Mouse (Mus musculus): ENCODE measurements at regions not wholly inside any gene's neighbourhood (a gene's known extent, or its start where the extent isn't known, plus 50 kb on each side); places are given as distances from the start of the nearest gene placed in this dataset.

DNA sequence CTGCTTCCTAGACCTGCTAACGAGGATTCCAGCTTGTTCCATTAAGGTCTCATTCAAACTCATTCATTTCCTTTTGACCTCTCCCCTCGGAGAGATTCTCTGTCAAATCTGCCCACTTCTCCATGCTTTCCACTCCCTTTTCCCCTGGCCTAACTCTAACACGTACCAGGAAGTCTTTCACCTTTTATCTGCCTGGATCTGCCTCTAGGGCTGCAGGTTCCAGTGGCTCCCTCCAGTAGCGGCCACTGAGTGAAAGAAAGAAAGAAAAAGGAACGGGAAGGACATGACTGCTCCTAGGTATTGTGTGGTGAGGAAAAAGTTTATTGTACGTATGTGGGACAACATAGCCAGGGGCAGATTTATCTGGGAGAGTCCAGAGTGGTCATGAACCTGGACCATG is 64.8 kb upstream of the Tmem45b start:
- no peaks in the 10 kb centered on the region for H3K36me3 ChIP-seq (ENCODE audit: control insufficient read depth in 1 of 2, insufficient read depth in 2 of 2, low read length in 2 of 2)
- H3K4me3 ChIP-seq (ENCODE audit: control insufficient read depth in 1 of 2, insufficient read depth in 1 of 2, low read depth in 2 of 2, low read length in 2 of 2), result no peak overlapping the region
- H3K9me3 ChIP-seq (replicated peaks; ENCODE audit: insufficient read depth, low read length), result no peaks in the 10 kb centered on the region
- H3K27me3 ChIP-seq (ENCODE audit: control insufficient read depth in 1 of 2, insufficient read depth in 2 of 2, low read length in 2 of 2), result peaks cover 0 to 2% of the 10 kb centered on the region in 2 experiments; a peak in 2 of 4 replicates
- no peak for DNase-seq (ENCODE audit: low read depth, low spot score)
- no peak overlapping the region for H3K27ac ChIP-seq (ENCODE audit: control insufficient read depth, low read depth, low read length)
- no peak overlapping the region for H3K9ac ChIP-seq (ENCODE audit: control insufficient read depth, low read depth, low read length, poor library complexity, severe bottlenecking)
- no peak for TF ChIP-seq JUND (IDR thresholded peaks at IDR 0.05; ENCODE audit: low read depth, low read length)
- no peak for TF ChIP-seq CTCF (IDR thresholded peaks at IDR 0.05 in 2 of 3, conservative IDR thresholded peaks at IDR 0.05 in 1 of 3; ENCODE audit: control insufficient read depth in 1 of 3, insufficient read depth in 1 of 3, low read depth in 2 of 3, low read length in 3 of 3, poor library complexity in 1 of 3, severe bottlenecking in 1 of 3)
- TF ChIP-seq TAL1 (IDR thresholded peaks at IDR 0.05; ENCODE audit: low read length), result no peak
- TF ChIP-seq HCFC1 (IDR thresholded peaks at IDR 0.05; ENCODE audit: low read depth, low read length), result no peak
- TF ChIP-seq BHLHE40 (IDR thresholded peaks at IDR 0.05; ENCODE audit: borderline replicate concordance, low read depth, low read length), result no peak
- no peak for TF ChIP-seq USF1 (IDR thresholded peaks at IDR 0.05; ENCODE audit: low read depth, low read length)
- no peak for TF ChIP-seq SMC3 (IDR thresholded peaks at IDR 0.05; ENCODE audit: low read depth, low read length)
- no peak for TF ChIP-seq ELF1 (IDR thresholded peaks at IDR 0.05; ENCODE audit: low read depth, low read length)
- TF ChIP-seq UBTF (IDR thresholded peaks at IDR 0.05; ENCODE audit: borderline replicate concordance, insufficient read depth, low read depth, low read length), result no peak
- TF ChIP-seq MAX (IDR thresholded peaks at IDR 0.05; ENCODE audit: low read length), result no peak
- no peak for TF ChIP-seq ZNF384 (IDR thresholded peaks at IDR 0.05; ENCODE audit: low read depth, low read length)
- TF ChIP-seq MYB (IDR thresholded peaks at IDR 0.05; ENCODE audit: low read depth, low read length), result no peak
- TF ChIP-seq POLR2AphosphoS2 (IDR thresholded peaks at IDR 0.05; ENCODE audit: low read length), result no peak
- no peak for TF ChIP-seq MAFK (IDR thresholded peaks at IDR 0.05; ENCODE audit: borderline replicate concordance, low read depth, low read length)
- TF ChIP-seq NRF1 (IDR thresholded peaks at IDR 0.05; ENCODE audit: insufficient read depth, low read depth, low read length, poor library complexity, severe bottlenecking), result no peak
- TF ChIP-seq E2F4 (IDR thresholded peaks at IDR 0.05; ENCODE audit: borderline replicate concordance, low read depth, low read length), result no peak
- no peaks in the 10 kb centered on the region for H3K79me2 ChIP-seq (ENCODE audit: control insufficient read depth, insufficient read depth, low read length, poor library complexity)
- no peaks in the 10 kb centered on the region for H3K4me1 ChIP-seq (ENCODE audit: control insufficient read depth in 1 of 2, insufficient read depth in 2 of 2, low read length in 2 of 2)

DNA sequence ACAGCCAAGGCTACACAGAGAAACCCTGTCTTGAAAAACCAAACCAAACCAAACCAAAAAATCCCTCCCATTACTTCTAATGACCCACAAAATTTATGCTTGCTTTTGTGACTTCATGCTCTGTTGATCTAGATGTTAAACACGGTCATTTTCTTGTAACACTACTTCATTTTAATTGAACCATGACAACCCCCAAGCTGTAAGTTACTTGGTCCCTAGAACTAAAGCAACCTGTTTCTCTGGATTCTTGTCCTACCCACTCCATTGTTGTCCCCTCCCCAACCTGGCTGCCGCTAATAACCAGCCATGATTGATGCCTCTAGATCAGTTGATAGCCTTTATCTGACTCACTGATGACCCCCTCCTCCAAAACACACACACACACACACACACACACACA is 63.0 kb upstream of the Tmem45b start:
- no peaks in the 10 kb centered on the region for H3K4me1 ChIP-seq (ENCODE audit: control insufficient read depth in 1 of 2, insufficient read depth in 2 of 2, low read length in 2 of 2)
- peaks cover 0 to 2% of the 10 kb centered on the region in 2 experiments; a peak in 2 of 4 replicates for H3K27me3 ChIP-seq (ENCODE audit: control insufficient read depth in 1 of 2, insufficient read depth in 2 of 2, low read length in 2 of 2)
- TF ChIP-seq TAL1 (IDR thresholded peaks at IDR 0.05; ENCODE audit: low read length), result no peak
- TF ChIP-seq UBTF (IDR thresholded peaks at IDR 0.05; ENCODE audit: borderline replicate concordance, insufficient read depth, low read depth, low read length), result no peak
- no peak for TF ChIP-seq ZNF384 (IDR thresholded peaks at IDR 0.05; ENCODE audit: low read depth, low read length)
- no peak for TF ChIP-seq POLR2AphosphoS5 (IDR thresholded peaks at IDR 0.05; ENCODE audit: borderline replicate concordance, low read depth, low read length)
- no peak for TF ChIP-seq JUND (IDR thresholded peaks at IDR 0.05; ENCODE audit: low read depth, low read length)
- no peak for TF ChIP-seq TBP (IDR thresholded peaks at IDR 0.05; ENCODE audit: low read depth, low read length)
- no peak for TF ChIP-seq BHLHE40 (IDR thresholded peaks at IDR 0.05; ENCODE audit: borderline replicate concordance, low read depth, low read length)
- TF ChIP-seq CHD1 (IDR thresholded peaks at IDR 0.05; ENCODE audit: low read depth, low read length), result no peak
- no peak for TF ChIP-seq POLR2A (IDR thresholded peaks at IDR 0.05; ENCODE audit: control insufficient read depth in 1 of 2, insufficient read depth in 1 of 2, low read depth in 1 of 2, low read length in 2 of 2, poor library complexity in 1 of 2)
- TF ChIP-seq MAFK (IDR thresholded peaks at IDR 0.05; ENCODE audit: borderline replicate concordance, low read depth, low read length), result no peak
- no peak for TF ChIP-seq USF2 (IDR thresholded peaks at IDR 0.05; ENCODE audit: borderline replicate concordance in 1 of 2, insufficient read depth in 1 of 2, low read depth in 1 of 2, low read length in 2 of 2)
- no peak for TF ChIP-seq MYC (IDR thresholded peaks at IDR 0.05; ENCODE audit: low read depth, low read length)
- no peak for TF ChIP-seq ZKSCAN1 (IDR thresholded peaks at IDR 0.05; ENCODE audit: low read depth, low read length)
- TF ChIP-seq MXI1 (IDR thresholded peaks at IDR 0.05; ENCODE audit: low read depth, low read length), result no peak
- TF ChIP-seq SMC3 (IDR thresholded peaks at IDR 0.05; ENCODE audit: low read depth, low read length), result no peak
- TF ChIP-seq ZMIZ1 (IDR thresholded peaks at IDR 0.05; ENCODE audit: low read depth, low read length), result no peak
- no peak for TF ChIP-seq EP300 (IDR thresholded peaks at IDR 0.05; ENCODE audit: low read depth in 1 of 2, low read length in 2 of 2)
- TF ChIP-seq HCFC1 (IDR thresholded peaks at IDR 0.05; ENCODE audit: low read depth, low read length), result no peak
- TF ChIP-seq CTCF (IDR thresholded peaks at IDR 0.05 in 2 of 3, conservative IDR thresholded peaks at IDR 0.05 in 1 of 3; ENCODE audit: control insufficient read depth in 1 of 3, insufficient read depth in 1 of 3, low read depth in 2 of 3, low read length in 3 of 3, poor library complexity in 1 of 3, severe bottlenecking in 1 of 3), result no peak
- H3K79me2 ChIP-seq (ENCODE audit: control insufficient read depth, insufficient read depth, low read length, poor library complexity), result no peaks in the 10 kb centered on the region
- no peak overlapping the region for H3K9ac ChIP-seq (ENCODE audit: control insufficient read depth, low read depth, low read length, poor library complexity, severe bottlenecking)
- DNase-seq (ENCODE audit: low read depth, low spot score), result no peak
- H3K27ac ChIP-seq (ENCODE audit: control insufficient read depth, low read depth, low read length), result no peak overlapping the region
- no peaks in the 10 kb centered on the region for H3K36me3 ChIP-seq (ENCODE audit: control insufficient read depth in 1 of 2, insufficient read depth in 2 of 2, low read length in 2 of 2)
- H3K9me3 ChIP-seq (replicated peaks; ENCODE audit: insufficient read depth, low read length), result no peaks in the 10 kb centered on the region
- H3K4me3 ChIP-seq (ENCODE audit: control insufficient read depth in 1 of 2, insufficient read depth in 1 of 2, low read depth in 2 of 2, low read length in 2 of 2), result no peak overlapping the region

Data from MEL (cell line).